Mouse (Mus musculus) myocyte (in vitro differentiated cells): ENCODE measurements at regions not wholly inside any gene's neighbourhood (a gene's known extent, or its start where the extent isn't known, plus 50 kb on each side); places are given as distances from the start of the nearest gene placed in this dataset.

Experiments
- H3K27me3 ChIP-seq: one replicate; pipeline ENCODE4 v1.6.1; 2011; ENCODE audit not compliant: control insufficient read depth, insufficient read depth, insufficient read length
- H3K36me3 ChIP-seq: one replicate; pipeline ENCODE4 v1.6.1; 2011; ENCODE audit not compliant: control insufficient read depth, insufficient read depth
- H3K4me2 ChIP-seq: one replicate; pipeline ENCODE4 v1.6.1; 2011; ENCODE audit warnings: low read depth, control low read depth
- H3K4me3 ChIP-seq: one replicate; pipeline ENCODE4 v1.5.1; 2011; ENCODE audit warnings: mild to moderate bottlenecking, control low read depth, moderate library complexity
- H3K79me2 ChIP-seq: one replicate; pipeline ENCODE4 v1.6.1; 2011; ENCODE audit not compliant: control insufficient read depth, insufficient read depth
- H3ac ChIP-seq: one replicate; pipeline ENCODE4 v1.6.1; 2011; ENCODE audit not compliant: control insufficient read depth, insufficient read length
- CEBPB ChIP-seq: IDR thresholded peaks from 2 replicates; pipeline ENCODE4 v1.6.1; 2011; ENCODE audit warnings: mild to moderate bottlenecking, moderate library complexity; ENCODE audit not compliant: poor library complexity, insufficient read depth, severe bottlenecking
- E2F4 ChIP-seq: IDR thresholded peaks from one replicate; pipeline ENCODE4 v1.6.1; 2011; ENCODE audit warnings: mild to moderate bottlenecking, control low read depth, moderate library complexity; ENCODE audit not compliant: insufficient read depth
- MAX ChIP-seq: IDR thresholded peaks from one replicate; pipeline ENCODE4 v1.6.1; 2011; ENCODE audit warnings: low read depth, mild to moderate bottlenecking, control low read depth
- MYOD1 ChIP-seq, 3 experiments: IDR thresholded peaks; one replicate each; pipeline ENCODE4 v1.6.1; 2011; ENCODE audit warnings: control low read depth in 2 of 3, low read depth in 2 of 3, mild to moderate bottlenecking in 2 of 3, moderate library complexity in 1 of 3; ENCODE audit not compliant: insufficient read length in 2 of 3, control insufficient read depth in 1 of 3
- MYOG ChIP-seq, 3 experiments: IDR thresholded peaks; one replicate each; pipeline ENCODE4 v1.6.1; 2011; ENCODE audit warnings: control low read depth in 2 of 3, low read depth in 2 of 3, mild to moderate bottlenecking in 2 of 3; ENCODE audit not compliant: insufficient read length in 2 of 3, control insufficient read depth in 1 of 3, insufficient read depth in 1 of 3
- POLR2A ChIP-seq: IDR thresholded peaks from one replicate; pipeline ENCODE4 v1.6.1; 2011; ENCODE audit warnings: low read depth, mild to moderate bottlenecking, control low read depth, moderate library complexity; ENCODE audit not compliant: insufficient read length
- POLR2AphosphoS2 ChIP-seq: IDR thresholded peaks from one replicate; pipeline ENCODE4 v1.6.1; 2011; ENCODE audit warnings: low read depth, control low read depth; ENCODE audit not compliant: insufficient read length
- REST ChIP-seq: IDR thresholded peaks from one replicate; pipeline ENCODE4 v1.6.1; 2011; ENCODE audit warnings: mild to moderate bottlenecking, control low read depth, moderate library complexity; ENCODE audit not compliant: insufficient read depth, insufficient read length
- SRF ChIP-seq: IDR thresholded peaks from one replicate; pipeline ENCODE4 v1.6.1; 2011; ENCODE audit warnings: low read depth; ENCODE audit not compliant: control insufficient read depth, insufficient read length
- TCF12 ChIP-seq: IDR thresholded peaks from one replicate; pipeline ENCODE4 v1.6.1; 2011; ENCODE audit warnings: mild to moderate bottlenecking, control low read depth; ENCODE audit not compliant: poor library complexity, insufficient read depth, severe bottlenecking
- TCF3 ChIP-seq: IDR thresholded peaks from one replicate; pipeline ENCODE4 v1.6.1; 2011; ENCODE audit warnings: low read depth, control low read depth; ENCODE audit not compliant: insufficient read length
- USF1 ChIP-seq: IDR thresholded peaks from one replicate; pipeline ENCODE4 v1.6.1; 2011; ENCODE audit warnings: low read depth, mild to moderate bottlenecking, control low read depth, moderate library complexity

GRCm38 (mm10) chr8:77988291-77989056 lies 224.6 kb upstream of the Ttc29 start:
- Histone ChIP-seq H3ac (no peak overlapping the region), H3K4me3 (no peak overlapping the region), H3K4me2 (no peak overlapping the region), H3K79me2 (no peaks in the 10 kb centered on the region), H3K27me3 (peaks cover 3% of the 10 kb centered on the region), H3K36me3 (no peaks in the 10 kb centered on the region)
- no peak for TF ChIP-seq TCF3
- no peak for TF ChIP-seq CEBPB
- TF ChIP-seq POLR2AphosphoS2, result no peak
- TF ChIP-seq MYOD1 (IDR thresholded peaks at IDR 0.05; ENCODE audit: control insufficient read depth in 1 of 3, insufficient read length in 2 of 3, low read depth in 2 of 3), result no peak
- TF ChIP-seq SRF, result no peak
- no peak for TF ChIP-seq MAX
- TF ChIP-seq USF1, result no peak
- TF ChIP-seq E2F4, result no peak
- TF ChIP-seq MYOG (IDR thresholded peaks at IDR 0.05; ENCODE audit: control insufficient read depth in 1 of 3, insufficient read depth in 1 of 3, insufficient read length in 2 of 3, low read depth in 2 of 3), result no peak

- no peaks in the 10 kb centered on the region for H3K27me3 ChIP-seq
- H3K79me2 ChIP-seq, result no peaks in the 10 kb centered on the region
- no peak for TF ChIP-seq TCF3
- no peaks in the 10 kb centered on the region for H3K36me3 ChIP-seq
- H3K4me2 ChIP-seq, result no peak overlapping the region
- no peak overlapping the region for H3ac ChIP-seq
- no peak overlapping the region for H3K4me3 ChIP-seq
Observed at GRCm38 (mm10) chr8:77991050-77991449, 222.0 kb upstream of the Ttc29 start.

GRCm38 (mm10) chr8:78000303-78000702 lies 212.8 kb upstream of the Ttc29 start:
- H3K79me2 ChIP-seq, result no peaks in the 10 kb centered on the region
- H3K36me3 ChIP-seq, result no peaks in the 10 kb centered on the region
- H3K4me3 ChIP-seq, result no peak overlapping the region
- no peak overlapping the region for H3ac ChIP-seq
- no peaks in the 10 kb centered on the region for H3K27me3 ChIP-seq
- TF ChIP-seq REST (no peak), POLR2AphosphoS2 (no peak)
- no peak overlapping the region for H3K4me2 ChIP-seq

- Histone ChIP-seq H3K4me3 (no peak overlapping the region), H3K4me2 (no peak overlapping the region), H3K36me3 (no peaks in the 10 kb centered on the region), H3K79me2 (no peaks in the 10 kb centered on the region), H3K27me3 (no peaks in the 10 kb centered on the region), H3ac (no peak overlapping the region)
- TF ChIP-seq MYOG (IDR thresholded peaks at IDR 0.05; ENCODE audit: control insufficient read depth in 1 of 3, insufficient read depth in 1 of 3, insufficient read length in 2 of 3, low read depth in 2 of 3) (no peak), CEBPB (no peak), MYOD1 (IDR thresholded peaks at IDR 0.05; ENCODE audit: control insufficient read depth in 1 of 3, insufficient read length in 2 of 3, low read depth in 2 of 3) (no peak), POLR2AphosphoS2 (no peak), TCF12 (no peak), SRF (no peak), POLR2A (no peak), E2F4 (no peak), REST (no peak), MAX (no peak)
Observed at GRCm38 (mm10) chr8:78001656-78002055, 211.4 kb upstream of the Ttc29 start.

GRCm38 (mm10) chr8:78002071-78002470 lies 211.0 kb upstream of the Ttc29 start:
- H3K79me2 ChIP-seq, result no peaks in the 10 kb centered on the region
- H3K27me3 ChIP-seq, result no peaks in the 10 kb centered on the region
- no peak overlapping the region for H3ac ChIP-seq
- H3K36me3 ChIP-seq, result no peaks in the 10 kb centered on the region
- H3K4me2 ChIP-seq, result peak overlapping the region; percentile 8
- no peak overlapping the region for H3K4me3 ChIP-seq
- TF ChIP-seq MYOG (IDR thresholded peaks at IDR 0.05; ENCODE audit: control insufficient read depth in 1 of 3, insufficient read depth in 1 of 3, insufficient read length in 2 of 3, low read depth in 2 of 3), result no peak
- peak in 1 of 3 experiments; percentile 59 for TF ChIP-seq MYOD1 (IDR thresholded peaks at IDR 0.05; ENCODE audit: control insufficient read depth in 1 of 3, insufficient read length in 2 of 3, low read depth in 2 of 3)
